Mouse (Mus musculus) thymus, adult 2 months (tissue): ENCODE measurements at regions not wholly inside any gene's neighbourhood (a gene's known extent, or its start where the extent isn't known, plus 50 kb on each side); places are given as distances from the start of the nearest gene placed in this dataset.

Experiments
- CTCF ChIP-seq: fragments of 200-500 bp; IDR thresholded peaks from 2 replicates; pipeline ENCODE4 v1.5.1; 2012; ENCODE audit warnings: mild to moderate bottlenecking, control low read depth, low read length, moderate library complexity, borderline replicate concordance; ENCODE audit not compliant: control insufficient read depth, poor library complexity, insufficient read depth; ENCODE audit errors: extremely low read depth
- POLR2A ChIP-seq: fragments of 200-500 bp; IDR thresholded peaks from 2 replicates; pipeline ENCODE4 v1.6.1; 2012; ENCODE audit warnings: mild to moderate bottlenecking, low read length, control low read depth, moderate library complexity; ENCODE audit not compliant: control insufficient read depth, poor library complexity, insufficient read depth; ENCODE audit errors: extremely low read depth

GRCm38 (mm10) chr8:128241200-128241599, 117.2 kb upstream of the Nrp1 start:
- TF ChIP-seq POLR2A (no peak), CTCF (no peak)
